Mouse (Mus musculus) lung, embryonic 16.5 days (tissue): ENCODE measurements around the gene Xpo6. TPM values are rescaled to one million over a fixed set of nuclear protein-coding genes. Genes with fewer than 3 reads are reported as not detected.
A peak's percentile ranks its signal among the peaks of the same experiment; 100 is the strongest.

Experiments
- ATAC-seq: fragments of 200-750 bp; cut with Nextera tagmentation; 2 replicates; pipeline ENCODE4 v1.8.0; 2017; ENCODE audit warnings: low read depth, mild to moderate bottlenecking, moderate library complexity
- H3K27ac ChIP-seq: fragments of 300-500 bp; sonication (generic); 2 replicates; pipeline ENCODE4 v1.5.1; 2014; ENCODE audit warnings: mild to moderate bottlenecking, control low read depth, low read length
- H3K27me3 ChIP-seq: fragments of 300-500 bp; sonication (generic); 2 replicates; pipeline ENCODE4 v1.6.1; 2014; ENCODE audit warnings: low read depth, low read length, mixed read lengths; ENCODE audit not compliant: control insufficient read depth, insufficient read depth
- H3K36me3 ChIP-seq: fragments of 300-500 bp; sonication (generic); 2 replicates; pipeline ENCODE4 v1.6.1; 2014; ENCODE audit warnings: low read length; ENCODE audit not compliant: control insufficient read depth, insufficient read depth
- H3K4me1 ChIP-seq: fragments of 300-500 bp; sonication (generic); replicated peaks from 2 replicates; pipeline ENCODE4 v1.6.1; 2014; ENCODE audit warnings: low read length, mixed read lengths; ENCODE audit not compliant: control insufficient read depth, insufficient read depth
- H3K4me2 ChIP-seq: fragments of 300-500 bp; sonication (generic); 2 replicates; pipeline ENCODE4 v1.6.1; 2014; ENCODE audit warnings: low read depth, low read length, control low read depth
- H3K4me3 ChIP-seq: fragments of 300-500 bp; sonication (generic); 2 replicates; pipeline ENCODE4 v1.5.1; 2014; ENCODE audit warnings: mild to moderate bottlenecking, low read length, control low read depth
- H3K9ac ChIP-seq: fragments of 300-500 bp; sonication (generic); 2 replicates; pipeline ENCODE4 v1.6.1; 2014; ENCODE audit warnings: low read length, control low read depth
- H3K9me3 ChIP-seq: fragments of 300-500 bp; sonication (generic); 2 replicates; pipeline ENCODE4 v1.6.1; 2016; ENCODE audit warnings: low read length; ENCODE audit not compliant: control insufficient read depth
- WGBS: fragments of 180-500 bp; shearing (Covaris S2); extraction: QIAGEN DNeasy Blood & Tissue Kit; methylation state at CpG from one replicate; pipeline ENCODE4 v1.1.7; 2014; 5-methylcytosine and 5-hydroxymethylcytosine counted together
- polyA plus RNA-seq: library from polyadenylated mRNA; unstranded; fragments of >200 nt; fragmentation: Nextera tagmentation; extraction: Ambion mirVana; gene quantifications from 2 replicates; pipeline ENCODE4 v1.2.1, GENCODE M21; 2015

Xpo6 gene
- polyA plus RNA-seq, 1 experiment from 2014 or later = 32.3 TPM

GRCm38 (mm10) chr7:126200997-126201345 is 670 bp upstream of the Xpo6 start:
- Histone ChIP-seq H3K36me3 (no peaks in the 10 kb centered on the region), H3K27me3 (no peaks in the 10 kb centered on the region), H3K4me3 (peak overlapping the region; percentile 97), H3K9ac (no peak overlapping the region), H3K4me1 (peaks cover 8% of the 10 kb centered on the region), H3K27ac (no peak overlapping the region), H3K4me2 (peak overlapping the region; percentile 72), H3K9me3 (no peaks in the 10 kb centered on the region)
- ATAC-seq = no peak
- WGBS = 91% methylated on average over 4 of the region's 4 CpGs

GRCm38 (mm10) chr7:126199691-126200102 is 604 bp downstream of the Xpo6 start:
- no peaks in the 10 kb centered on the region for H3K9me3 ChIP-seq
- H3K4me3 ChIP-seq = peak overlapping the region; percentile 97
- no peaks in the 10 kb centered on the region for H3K27me3 ChIP-seq
- peak; percentile 65 for ATAC-seq
- peak overlapping the region; percentile 85 for H3K27ac ChIP-seq
- no peaks in the 10 kb centered on the region for H3K36me3 ChIP-seq
- H3K9ac ChIP-seq = peak overlapping the region; percentile 98
- peak overlapping the region; percentile 72 for H3K4me2 ChIP-seq
- WGBS = under 1% methylated on average over 26 of the region's 27 CpGs
- peaks cover 8% of the 10 kb centered on the region for H3K4me1 ChIP-seq

GRCm38 (mm10) chr7:126198926-126199325 is 1.4 kb downstream of the Xpo6 start:
- Histone ChIP-seq H3K27ac (no peak overlapping the region), H3K4me2 (peak overlapping the region; percentile 72), H3K4me3 (peak overlapping the region; percentile 97), H3K27me3 (no peaks in the 10 kb centered on the region), H3K4me1 (peaks cover 8% of the 10 kb centered on the region), H3K9me3 (no peaks in the 10 kb centered on the region), H3K36me3 (no peaks in the 10 kb centered on the region), H3K9ac (peak overlapping the region; percentile 98)
- 20% methylated on average over 1 of the region's 1 CpGs for whole genome bisulfite sequencing
- ATAC-seq = no peak

GRCm38 (mm10) chr7:126194175-126194574 is 6.1 kb downstream of the Xpo6 start:
- Histone ChIP-seq H3K9me3 (no peaks in the 10 kb centered on the region), H3K4me1 (peaks cover 7% of the 10 kb centered on the region), H3K9ac (no peak overlapping the region), H3K4me2 (no peak overlapping the region), H3K4me3 (no peak overlapping the region), H3K36me3 (peaks cover 3% of the 10 kb centered on the region; the same call in 1 of the 2 replicates), H3K27me3 (no peaks in the 10 kb centered on the region), H3K27ac (no peak overlapping the region)
- no peak for ATAC-seq
- 93% methylated on average over 1 of the region's 1 CpGs for WGBS

GRCm38 (mm10) chr7:126191471-126191870 is 8.8 kb downstream of the Xpo6 start:
- no peak overlapping the region for H3K27ac ChIP-seq
- 79% methylated on average over 1 of the region's 1 CpGs for WGBS
- no peak overlapping the region for H3K9ac ChIP-seq
- no peak for ATAC-seq
- peaks cover 3% of the 10 kb centered on the region; the same call in 1 of the 2 replicates for H3K36me3 ChIP-seq
- no peaks in the 10 kb centered on the region for H3K4me1 ChIP-seq
- no peaks in the 10 kb centered on the region for H3K9me3 ChIP-seq
- no peak overlapping the region for H3K4me3 ChIP-seq
- H3K27me3 ChIP-seq = no peaks in the 10 kb centered on the region
- no peak overlapping the region for H3K4me2 ChIP-seq

GRCm38 (mm10) chr7:126189517-126189916 is 10.8 kb downstream of the Xpo6 start:
- WGBS = 89% methylated on average over 1 of the region's 1 CpGs
- ATAC-seq = no peak

GRCm38 (mm10) chr7:126185999-126186398 is 14.3 kb downstream of the Xpo6 start:
- Histone ChIP-seq H3K4me1 (peaks cover 8% of the 10 kb centered on the region), H3K27me3 (no peaks in the 10 kb centered on the region), H3K9ac (no peak overlapping the region), H3K27ac (no peak overlapping the region), H3K4me2 (no peak overlapping the region), H3K9me3 (no peaks in the 10 kb centered on the region), H3K36me3 (peaks cover under 1% of the 10 kb centered on the region; the same call in 1 of the 2 replicates), H3K4me3 (no peak overlapping the region)
- no peak for ATAC-seq

More at GRCm38 (mm10) chr7:126189517-126189916, 10.8 kb downstream of the Xpo6 start:
- Histone ChIP-seq H3K9ac (no peak overlapping the region), H3K9me3 (no peaks in the 10 kb centered on the region), H3K4me2 (no peak overlapping the region), H3K4me3 (no peak overlapping the region), H3K27ac (no peak overlapping the region), H3K4me1 (no peaks in the 10 kb centered on the region), H3K36me3 (peaks cover 3% of the 10 kb centered on the region; the same call in 1 of the 2 replicates), H3K27me3 (no peaks in the 10 kb centered on the region)

- H3K27ac ChIP-seq = no peak overlapping the region
These were observed 16.7 kb downstream of the Xpo6 start for GRCm38 (mm10) chr7:126183583-126183982.

GRCm38 (mm10) chr7:126181487-126181886 is 18.8 kb downstream of the Xpo6 start:
- Histone ChIP-seq H3K27me3 (no peaks in the 10 kb centered on the region), H3K36me3 (no peaks in the 10 kb centered on the region), H3K4me3 (no peak overlapping the region), H3K4me2 (no peak overlapping the region), H3K9ac (no peak overlapping the region), H3K4me1 (peaks cover 9% of the 10 kb centered on the region), H3K9me3 (no peaks in the 10 kb centered on the region), H3K27ac (no peak overlapping the region)
- no peak for ATAC-seq

More at GRCm38 (mm10) chr7:126183583-126183982, 16.7 kb downstream of the Xpo6 start:
- H3K4me2 ChIP-seq = no peak overlapping the region
- 40% methylated on average over 1 of the region's 1 CpGs for WGBS
- H3K27me3 ChIP-seq = no peaks in the 10 kb centered on the region
- H3K9ac ChIP-seq = no peak overlapping the region
- H3K4me1 ChIP-seq = peaks cover 9% of the 10 kb centered on the region
- H3K36me3 ChIP-seq = no peaks in the 10 kb centered on the region
- H3K9me3 ChIP-seq = no peaks in the 10 kb centered on the region
- H3K4me3 ChIP-seq = no peak overlapping the region
- no peak for ATAC-seq

- Histone ChIP-seq H3K4me1 (peaks cover 9% of the 10 kb centered on the region), H3K27me3 (no peaks in the 10 kb centered on the region), H3K4me2 (no peak overlapping the region), H3K4me3 (no peak overlapping the region), H3K27ac (no peak overlapping the region), H3K36me3 (no peaks in the 10 kb centered on the region), H3K9me3 (no peaks in the 10 kb centered on the region), H3K9ac (no peak overlapping the region)
- no peak for ATAC-seq
- WGBS = 62% methylated on average over 3 of the region's 3 CpGs
These were observed 19.3 kb downstream of the Xpo6 start for GRCm38 (mm10) chr7:126180956-126181355.
